Mouse (Mus musculus) c-Kit-negative CD71-positive TER-119-positive erythroid progenitor cells, embryonic 14.5 days (primary cell): ENCODE results near the gene Dct.

ENCODE experiments used
- DNase-seq: peaks from one replicate; pipeline ENCODE4 v3.0.0-alpha.2; 2013; ENCODE audit warnings: low read depth, low spot score

Dct gene

DNA sequence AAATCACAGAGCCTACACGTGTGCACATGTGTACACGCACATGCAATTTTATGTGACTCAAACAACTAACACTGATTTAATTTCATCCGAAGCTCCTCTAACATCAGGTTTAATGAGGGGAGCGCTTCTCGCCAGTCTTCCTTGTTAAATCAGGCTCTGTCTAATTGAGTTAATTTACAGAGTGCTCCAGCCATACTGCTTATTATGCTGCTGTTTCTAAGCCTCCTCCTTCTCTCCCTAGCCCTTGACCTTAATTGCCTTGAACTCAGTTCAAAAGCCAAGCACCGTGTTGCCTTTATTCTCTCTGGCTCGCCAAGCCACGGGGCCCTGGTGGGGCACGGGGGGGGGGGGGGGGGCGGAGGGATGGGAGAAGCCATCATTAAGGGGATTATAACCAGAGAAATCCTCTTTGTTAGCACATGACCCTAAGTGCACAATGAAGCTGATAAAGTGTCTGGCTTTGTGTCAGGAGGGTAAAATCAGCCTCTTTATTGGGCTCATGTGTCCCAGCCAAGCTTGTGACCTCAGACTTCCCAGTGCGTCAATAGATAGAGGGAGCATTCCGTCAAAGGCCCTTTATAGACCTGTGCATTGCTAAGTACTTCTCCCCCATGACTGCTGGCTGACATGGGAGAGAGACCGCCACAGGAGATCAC lies at the start of gene Dct:
Dct (minus strand) TSS at position 270 of the 656 bp plus-strand sequence.
- no peak for DNase-seq

DNA sequence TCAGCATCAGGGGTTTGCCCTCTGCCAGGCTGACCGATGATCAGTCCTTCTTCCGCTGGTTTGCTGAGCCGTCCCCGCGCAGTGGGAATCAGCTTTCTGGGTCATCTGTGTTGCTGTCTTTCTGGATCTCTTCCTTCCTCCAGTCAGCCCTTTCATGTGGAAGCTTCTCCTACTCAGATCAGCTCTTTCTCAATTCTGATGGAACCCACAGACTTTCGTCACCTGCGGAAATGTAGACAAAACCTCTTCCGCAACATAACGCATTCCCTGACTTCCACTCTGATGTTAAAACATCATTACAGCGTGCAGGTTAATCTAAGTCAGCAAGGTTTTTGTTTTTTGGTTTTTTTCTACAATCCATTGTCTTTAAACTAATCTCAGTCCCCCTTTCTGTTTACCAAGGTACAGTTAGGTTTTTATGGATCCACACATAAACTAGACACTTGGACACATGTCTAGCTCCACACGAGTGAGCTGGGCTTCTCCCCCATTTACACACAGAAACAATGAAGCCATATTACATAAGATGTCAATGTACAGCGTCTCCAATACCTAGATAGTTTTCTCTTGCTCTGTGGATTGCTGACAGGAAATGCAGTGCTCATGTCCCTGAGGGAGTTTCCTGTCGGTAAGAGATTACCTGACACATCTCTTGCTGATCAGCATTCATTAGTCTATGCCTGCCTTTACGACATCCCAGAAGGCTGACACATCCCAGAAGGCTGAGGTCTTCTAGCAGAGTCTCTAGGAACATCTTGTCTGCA lies 49.4 kb upstream of the Dct start:
- DNase-seq = no peak

DNA sequence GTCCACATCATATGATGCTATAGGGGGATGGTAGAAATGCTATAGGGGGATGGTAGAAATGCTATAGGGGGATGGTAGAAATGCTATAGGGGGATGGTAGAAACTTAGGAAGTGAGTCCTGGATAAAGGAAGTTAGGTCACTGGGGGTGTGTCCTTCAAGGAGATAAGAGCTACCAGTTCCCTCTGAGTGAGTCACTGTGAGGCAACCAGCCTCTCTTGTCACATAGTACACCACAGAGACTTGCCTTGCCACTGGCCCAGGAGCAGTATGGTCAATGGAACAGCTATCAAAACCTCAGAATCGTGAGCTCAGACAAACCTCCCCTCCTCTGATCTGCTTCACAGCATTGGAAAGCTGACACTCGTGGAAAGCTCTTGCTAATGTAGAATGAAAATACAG lies 46.2 kb upstream of the Dct start:
- DNase-seq = no peak

- no peak for DNase-seq
Measured at GRCm38 (mm10) chr14:118089806-118090392, 37.9 kb upstream of the Dct start.

DNA sequence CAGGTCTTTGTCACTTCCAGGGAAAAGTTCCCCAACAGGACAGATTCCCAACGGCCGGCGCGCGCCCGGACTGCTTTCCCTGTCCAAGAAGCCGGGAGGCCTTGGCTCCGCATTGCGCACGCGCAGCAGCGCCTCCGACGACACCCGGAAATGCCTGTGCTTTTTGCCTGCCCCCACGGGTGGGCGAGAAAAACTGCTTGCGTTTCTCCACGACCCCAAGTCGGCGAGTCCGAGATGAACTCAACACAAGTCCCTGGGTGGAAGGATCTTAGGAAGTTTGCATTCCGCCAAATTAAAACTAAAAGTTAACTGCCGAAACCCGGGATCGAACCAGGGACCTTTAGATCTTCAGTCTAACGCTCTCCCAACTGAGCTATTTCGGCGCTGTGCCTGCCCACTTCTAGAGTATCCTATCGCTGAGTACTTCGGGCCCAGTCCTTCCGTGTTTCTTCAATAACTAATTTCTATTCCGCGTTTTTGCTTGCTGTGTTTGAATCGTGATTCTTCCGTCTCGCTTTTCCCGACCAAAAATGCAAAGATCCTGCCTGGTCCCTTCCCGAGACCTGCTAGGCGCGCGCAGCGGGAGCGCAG lies 37.3 kb upstream of the Dct start:
- DNase-seq = peak; percentile 44

GRCm38 (mm10) chr14:118088437-118089207 lies 36.6 kb upstream of the Dct start:
- DNase-seq = no peak

GRCm38 (mm10) chr14:118086271-118087035 lies 34.4 kb upstream of the Dct start:
- DNase-seq = no peak

DNA sequence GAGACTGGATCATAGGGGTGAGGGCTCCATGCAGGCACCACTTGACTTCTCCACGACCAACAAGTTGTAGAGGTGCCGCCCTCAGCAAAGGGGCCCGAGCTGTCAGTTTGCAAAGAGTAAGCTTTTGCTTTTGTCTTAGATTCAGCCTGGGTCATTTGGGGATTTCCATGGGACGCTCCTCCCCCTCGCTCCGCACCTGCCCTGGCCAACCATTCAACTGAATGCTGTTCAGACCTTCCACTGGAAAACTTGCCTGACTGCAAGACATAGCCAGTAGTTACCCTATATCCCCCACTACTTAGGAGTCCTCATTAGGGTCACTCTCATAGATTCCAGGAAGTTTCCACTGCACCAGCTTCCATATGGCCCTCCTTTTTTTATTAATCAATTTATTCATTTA lies 31.8 kb upstream of the Dct start:
- DNase-seq = no peak

GRCm38 (mm10) chr14:118080606-118081005 lies 28.6 kb upstream of the Dct start:
- no peak for DNase-seq

- DNase-seq = no peak
Measured at GRCm38 (mm10) chr14:118070100-118070499, 18.1 kb upstream of the Dct start.

GRCm38 (mm10) chr14:118069439-118070079 lies 17.5 kb upstream of the Dct start:
- DNase-seq = no peak

- DNase-seq = no peak
Measured at GRCm38 (mm10) chr14:118061766-118062432, 9.9 kb upstream of the Dct start.

GRCm38 (mm10) chr14:118058581-118058886 lies 6.5 kb upstream of the Dct start:
- DNase-seq = no peak

GRCm38 (mm10) chr14:118057696-118058580 lies 5.9 kb upstream of the Dct start:
- no peak for DNase-seq

DNA sequence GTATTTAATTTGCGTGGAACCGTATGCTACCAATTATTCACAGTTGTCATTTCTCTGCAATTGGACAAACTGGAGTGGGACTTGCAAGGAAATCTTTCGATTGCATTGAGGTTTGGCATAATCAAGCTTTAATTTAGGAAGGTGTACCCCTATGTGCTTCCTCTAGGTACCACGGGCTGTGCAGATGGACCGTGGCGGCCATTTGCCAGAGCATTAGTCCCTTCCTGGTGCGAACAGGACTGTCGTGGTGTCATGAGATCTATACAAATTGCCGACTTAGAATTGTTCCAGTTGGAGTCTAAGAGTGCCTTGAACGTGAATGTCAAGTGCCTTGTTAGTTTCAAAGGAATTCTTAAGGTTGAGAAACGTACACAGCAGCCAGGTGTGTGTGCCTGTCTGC lies 726 bp upstream of the Dct start:
- no peak for DNase-seq

DNA sequence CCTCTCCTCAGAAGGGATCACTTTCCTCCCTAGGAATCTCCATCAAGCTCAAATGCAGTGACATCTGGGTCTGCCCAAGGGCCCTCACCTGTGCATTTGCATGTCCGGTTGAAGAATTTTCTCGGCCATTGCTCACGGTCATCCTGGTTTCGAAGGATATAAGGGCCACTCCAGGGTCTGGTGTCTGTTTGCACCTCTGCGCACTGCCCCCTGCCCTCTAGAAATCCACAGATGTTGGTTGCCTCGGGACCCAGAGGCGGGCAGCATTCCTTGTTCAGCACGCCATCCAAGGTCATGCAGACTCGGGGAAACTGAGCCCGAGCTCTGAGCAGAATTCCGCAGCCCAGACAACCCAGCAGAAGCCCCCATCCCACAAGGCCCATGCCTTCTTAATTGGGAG lies 648 bp downstream of the Dct start:
- no peak for DNase-seq

GRCm38 (mm10) chr14:118050990-118051389 lies 1.1 kb downstream of the Dct start:
- DNase-seq = no peak

GRCm38 (mm10) chr14:118050431-118050830 lies 1.6 kb downstream of the Dct start:
- no peak for DNase-seq

DNA sequence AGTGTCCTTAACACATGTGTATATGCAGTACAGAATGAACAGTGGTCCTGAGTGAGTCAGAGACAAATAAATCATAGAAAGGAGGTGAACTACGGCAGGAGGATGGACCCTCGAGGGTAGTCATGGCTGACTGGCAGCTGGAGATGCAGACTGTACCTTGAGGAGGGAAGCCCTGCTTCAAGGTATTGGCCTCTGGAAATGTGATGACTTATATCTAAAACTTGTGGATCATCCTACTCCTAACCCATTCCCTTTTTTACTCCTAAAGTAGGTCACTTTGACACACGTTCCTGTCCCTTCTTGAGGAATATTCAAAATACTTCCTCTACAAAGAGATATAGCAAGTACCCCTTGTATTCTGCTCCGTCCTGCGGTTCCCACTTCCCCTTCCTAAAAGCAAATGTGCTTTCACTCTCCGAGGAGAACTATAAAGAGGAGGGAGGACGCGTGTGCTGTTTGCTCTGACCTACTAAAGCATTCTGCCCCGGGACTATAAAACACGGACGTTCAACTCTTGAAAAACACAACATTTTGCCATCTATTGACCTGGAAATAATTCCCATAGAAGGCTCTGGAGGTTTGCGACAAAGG lies 2.3 kb downstream of the Dct start:
- DNase-seq = no peak
